Mouse (Mus musculus): ENCODE results near the gene Gm20388. TPM values are rescaled to one million over a fixed set of nuclear protein-coding genes. Genes with fewer than 3 reads are reported as not detected.

The Gm20388 gene
- total RNA-seq, 2 experiments from 2014 or later, result 10.3 to 10.6 TPM

DNA sequence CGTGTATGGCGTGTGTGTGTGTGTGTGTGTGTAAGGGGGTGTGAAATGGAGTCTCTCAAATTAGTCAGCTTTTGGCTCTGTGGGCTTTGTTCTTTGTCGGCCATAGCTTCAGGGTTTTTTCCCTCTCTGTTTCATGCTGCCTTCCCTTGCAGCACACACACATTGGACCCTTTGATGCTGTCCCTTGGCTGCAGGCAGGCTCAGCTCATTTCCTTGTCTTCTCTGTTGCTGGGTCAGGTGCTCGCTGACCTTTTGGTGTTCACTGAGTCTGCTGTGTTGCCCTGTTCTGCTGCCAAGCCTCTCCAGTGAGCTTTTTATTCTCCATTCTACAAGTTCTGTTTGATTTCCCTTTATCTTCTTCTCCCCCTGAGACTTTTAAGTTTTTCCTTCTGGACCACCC, 218.9 kb downstream of the Gm20388 start:
- DNase-seq (ENCODE audit: low spot score in 2 of 2), result no peak
- intact Hi-C loops (cut with DNase I), result no loop called here

DNA sequence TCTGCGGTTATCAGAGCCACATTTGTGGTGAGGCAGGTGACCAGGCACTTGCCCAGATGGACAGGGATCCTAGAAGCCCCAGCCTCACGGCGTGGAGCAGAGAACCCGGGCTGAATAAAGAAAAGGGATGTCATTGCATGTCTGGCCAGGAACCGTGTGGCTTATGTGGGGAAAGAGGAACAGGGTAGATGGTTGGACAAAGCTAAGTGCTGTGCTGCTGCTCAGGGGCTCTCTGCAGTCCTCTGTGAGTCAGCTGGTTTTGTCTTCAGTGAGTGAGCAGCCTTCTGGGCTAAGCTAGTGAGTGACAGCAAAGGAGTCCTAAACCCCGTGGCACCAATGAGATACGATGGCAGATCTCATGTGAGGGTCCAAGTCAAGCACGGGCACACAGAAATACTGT, 220.5 kb downstream of the Gm20388 start:
- intact Hi-C loops (cut with DNase I), result no loop called here
- no peak for DNase-seq (ENCODE audit: low spot score in 2 of 2)

- DNase-seq (ENCODE audit: low spot score in 2 of 2), result no peak
- intact Hi-C loops (cut with DNase I), result no loop called here
These were observed 222.5 kb downstream of the Gm20388 start for GRCm38 (mm10) chr8:120133169-120133568.

GRCm38 (mm10) chr8:120135687-120136086, 225.0 kb downstream of the Gm20388 start:
- intact Hi-C loops (cut with DNase I), result no loop called here
- DNase-seq (ENCODE audit: low spot score in 2 of 2), result no peak

- intact Hi-C loops (cut with DNase I), result no loop called here
- peak; percentile 86 for DNase-seq (ENCODE audit: low spot score in 2 of 2)
These were observed 226.0 kb downstream of the Gm20388 start for GRCm38 (mm10) chr8:120136618-120137017.

GRCm38 (mm10) chr8:120138958-120139357, 228.3 kb downstream of the Gm20388 start:
- intact Hi-C loops (cut with DNase I), result no loop called here
- DNase-seq (ENCODE audit: low spot score in 2 of 2), result no peak

- intact Hi-C loops (cut with DNase I), result no loop called here
- no peak for DNase-seq (ENCODE audit: low spot score in 2 of 2)
These were observed 230.1 kb downstream of the Gm20388 start for GRCm38 (mm10) chr8:120140769-120141168.

DNA sequence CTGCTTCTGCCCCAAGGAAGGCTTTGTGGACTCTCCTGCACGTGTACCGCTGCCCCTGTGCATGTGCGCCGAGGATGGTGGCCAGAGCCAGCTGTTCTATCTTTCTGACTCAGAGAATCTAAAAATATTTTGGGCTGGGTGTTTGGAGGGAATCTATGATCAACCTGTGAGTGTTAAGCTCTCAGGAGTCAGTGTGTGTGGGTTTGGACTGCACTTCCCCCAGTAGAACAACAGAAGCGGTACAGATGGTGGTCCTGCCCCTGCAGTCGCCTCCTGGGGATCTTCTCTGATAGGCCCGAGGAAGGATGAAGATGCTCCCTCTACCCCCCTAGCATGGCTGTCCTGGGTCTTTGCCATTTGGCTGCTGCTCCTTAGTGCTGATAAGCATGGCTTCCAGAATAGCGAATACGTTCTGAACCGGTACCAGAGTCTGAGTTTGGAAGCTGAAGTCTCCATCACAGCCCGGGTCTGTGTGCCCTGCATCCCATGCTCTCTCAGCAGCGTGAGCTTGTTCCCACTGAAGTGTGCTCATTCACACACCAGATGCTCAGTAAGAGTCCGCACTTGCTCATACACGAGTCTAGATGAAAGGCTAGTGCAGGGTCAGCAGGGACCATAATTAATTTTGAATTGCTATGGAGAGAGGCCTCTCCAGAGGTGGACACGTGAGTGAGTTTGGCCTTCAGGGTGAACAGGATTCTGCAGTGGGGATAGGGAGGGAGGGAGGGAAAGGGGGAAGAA, 233.4 kb downstream of the Gm20388 start:
- peak; percentile 52 for DNase-seq (ENCODE audit: low spot score in 2 of 2)
- intact Hi-C loops (cut with DNase I), result loop anchor here (2.0 kb wide), 1 partner anchor 23 kb away; no protein-coding TSS in a partner anchor

- peak; percentile 59 to 71 for DNase-seq (ENCODE audit: low spot score in 2 of 2)
- intact Hi-C loops (cut with DNase I), result loop anchor here (2.0 to 5.0 kb wide), 2 partner anchors 24 to 192 kb away; no protein-coding TSS in a partner anchor
These were observed 234.1 kb downstream of the Gm20388 start for GRCm38 (mm10) chr8:120144652-120145301.

- DNase-seq (ENCODE audit: low spot score in 2 of 2), result no peak
- intact Hi-C loops (cut with DNase I), result loop anchor here (5.0 kb wide), 1 partner anchor 194 kb away; no protein-coding TSS in a partner anchor
These were observed 235.4 kb downstream of the Gm20388 start for GRCm38 (mm10) chr8:120146051-120146450.

- intact Hi-C loops (cut with DNase I), result no loop called here
- no peak for DNase-seq (ENCODE audit: low spot score in 2 of 2)
These were observed 239.4 kb downstream of the Gm20388 start for GRCm38 (mm10) chr8:120150028-120150427.

- DNase-seq (ENCODE audit: low spot score in 2 of 2), result no peak
- intact Hi-C loops (cut with DNase I), result no loop called here
These were observed 240.5 kb downstream of the Gm20388 start for GRCm38 (mm10) chr8:120151151-120151550.

GRCm38 (mm10) chr8:120152636-120153035, 242.0 kb downstream of the Gm20388 start:
- intact Hi-C loops (cut with DNase I), result no loop called here
- no peak for DNase-seq (ENCODE audit: low spot score in 2 of 2)

GRCm38 (mm10) chr8:120160366-120160765, 249.7 kb downstream of the Gm20388 start:
- DNase-seq (ENCODE audit: low spot score in 2 of 2), result no peak
- intact Hi-C loops (cut with DNase I), result no loop called here

- intact Hi-C loops (cut with DNase I), result no loop called here
- no peak for DNase-seq (ENCODE audit: low spot score in 2 of 2)
These were observed 251.2 kb downstream of the Gm20388 start for GRCm38 (mm10) chr8:120161658-120162403.

DNA sequence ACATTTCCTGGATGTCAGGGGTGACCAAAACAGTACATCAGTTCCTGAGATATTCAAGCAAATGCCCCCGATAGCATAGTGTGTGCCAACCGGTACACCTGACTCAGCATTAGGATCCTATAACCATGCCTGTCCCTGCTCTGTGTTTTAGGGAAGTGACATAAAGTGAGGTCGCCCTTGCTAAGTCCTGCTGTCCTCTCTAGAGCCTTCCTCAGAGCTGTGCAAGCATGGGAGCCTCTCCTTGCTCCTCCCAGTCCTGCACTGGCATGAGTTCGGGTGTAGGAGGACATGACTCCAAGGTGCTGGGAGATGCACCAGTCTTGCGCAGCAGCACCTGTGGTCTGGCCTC, 251.7 kb downstream of the Gm20388 start:
- intact Hi-C loops (cut with DNase I), result no loop called here
- DNase-seq (ENCODE audit: low spot score in 2 of 2), result no peak

- intact Hi-C loops (cut with DNase I), result no loop called here
- DNase-seq (ENCODE audit: low spot score in 2 of 2), result no peak
These were observed 252.7 kb downstream of the Gm20388 start for GRCm38 (mm10) chr8:120163376-120163775.

- intact Hi-C loops (cut with DNase I), result no loop called here
- no peak for DNase-seq (ENCODE audit: low spot score in 2 of 2)
These were observed 253.4 kb downstream of the Gm20388 start for GRCm38 (mm10) chr8:120164026-120164425.

DNA sequence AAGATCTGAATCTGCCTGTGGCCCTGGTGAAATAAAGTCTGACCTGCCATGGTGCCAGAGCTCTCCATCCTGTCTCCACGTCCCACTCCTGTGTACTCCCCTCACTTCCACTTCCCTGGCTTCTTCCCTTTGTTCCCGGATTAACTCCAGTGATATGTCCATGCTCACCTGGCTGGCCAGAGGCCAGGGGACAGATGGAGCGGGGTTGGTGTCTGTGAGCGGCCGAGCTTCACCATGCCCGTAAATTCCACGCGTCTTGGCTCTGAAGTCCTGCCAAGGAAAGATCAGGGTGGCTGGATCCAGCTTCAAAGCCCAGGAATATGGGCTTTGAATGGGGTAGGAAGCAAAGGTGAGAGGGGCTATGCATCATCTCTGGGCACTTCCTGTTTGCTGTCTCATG, 256.5 kb downstream of the Gm20388 start:
- no peak for DNase-seq (ENCODE audit: low spot score in 2 of 2)
- intact Hi-C loops (cut with DNase I), result no loop called here

DNA sequence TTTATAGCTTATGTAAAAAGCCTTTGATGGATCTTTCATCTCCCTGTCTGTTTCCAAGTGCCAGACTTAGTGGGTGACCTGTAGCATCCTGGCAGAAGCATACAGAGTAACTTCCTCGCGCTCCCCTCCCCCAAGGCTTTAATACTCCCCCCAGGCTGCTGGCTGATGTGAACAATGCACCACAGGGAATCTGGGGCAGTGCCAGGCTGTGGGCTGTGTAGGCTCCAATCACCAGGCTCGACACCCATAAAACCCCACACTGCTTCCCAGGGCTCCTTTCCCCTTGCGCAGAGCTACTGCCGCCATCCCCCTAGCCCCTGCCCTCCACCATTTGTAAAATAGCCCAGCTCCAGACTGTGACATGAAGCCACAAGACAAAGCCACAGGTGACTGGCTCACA, 257.2 kb downstream of the Gm20388 start:
- intact Hi-C loops (cut with DNase I), result no loop called here

More for the DNA sequence above, 257.2 kb downstream of the Gm20388 start:
- DNase-seq (ENCODE audit: low spot score in 2 of 2), result peak; percentile 41 to 49
